Mouse (Mus musculus) kidney, postnatal 4 days (tissue): ENCODE data around the gene Timm8a2.

ENCODE experiments used
- DNase-seq, 2 experiments: peaks; one replicate each; pipeline ENCODE4 v3.0.0; 2021; ENCODE audit warnings: mixed read lengths in 2 of 2

Timm8a2 gene

GRCm38 (mm10) chr14:122034451-122034850, at the start of gene Timm8a2:
TSS of gene Timm8a2 (plus strand) at chr14:122034674.
- DNase-seq = no peak

DNA sequence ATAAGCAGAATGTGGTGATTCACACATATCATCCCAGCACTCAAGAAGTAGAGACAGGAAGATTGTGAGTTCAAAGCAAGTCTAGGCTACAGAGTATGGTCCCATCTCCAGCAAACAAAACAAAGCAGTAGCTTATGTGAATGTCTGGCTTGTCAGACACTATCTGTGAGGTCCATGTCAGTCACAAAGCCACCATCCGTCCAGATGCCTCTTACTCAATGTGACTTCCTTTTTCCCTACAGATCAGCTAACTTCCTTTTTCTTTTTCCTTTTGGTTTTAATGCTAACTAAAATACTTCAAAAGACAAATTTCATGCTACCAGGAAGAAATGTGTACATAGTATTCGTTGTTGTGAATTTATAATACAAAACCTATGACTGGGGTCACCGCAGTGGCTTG, 49.0 kb upstream of the Timm8a2 start:
- no peak for DNase-seq

GRCm38 (mm10) chr14:121986028-121986427, 48.4 kb upstream of the Timm8a2 start:
- peak; percentile 43 for DNase-seq

- no peak for DNase-seq
Measured at GRCm38 (mm10) chr14:121987287-121987686, 47.2 kb upstream of the Timm8a2 start.

- no peak for DNase-seq
Measured at GRCm38 (mm10) chr14:121987691-121988090, 46.8 kb upstream of the Timm8a2 start.

DNA sequence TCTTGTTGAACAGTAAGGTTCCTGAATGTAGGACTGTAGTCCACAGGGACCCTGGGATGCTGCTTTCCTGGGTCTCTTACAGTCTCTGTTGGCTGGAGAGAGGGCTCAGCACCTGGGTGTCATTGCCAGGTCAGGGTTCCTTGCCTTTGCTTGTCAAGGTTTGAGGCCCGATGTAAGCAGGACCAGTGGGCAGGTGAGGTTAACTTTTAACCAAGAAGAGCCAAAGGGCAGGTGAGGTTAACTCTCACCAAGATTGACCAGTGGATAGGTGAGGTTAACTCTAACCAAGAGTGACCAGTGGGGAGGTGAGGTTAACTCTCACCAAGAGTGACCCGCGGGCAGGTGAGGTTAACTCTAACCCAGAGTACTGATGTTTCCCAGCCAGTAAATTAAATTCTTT, 45.1 kb upstream of the Timm8a2 start:
- DNase-seq = no peak

- no peak for DNase-seq
Measured at GRCm38 (mm10) chr14:121989869-121990268, 44.6 kb upstream of the Timm8a2 start.

GRCm38 (mm10) chr14:121990897-121991296, 43.6 kb upstream of the Timm8a2 start:
- no peak for DNase-seq

GRCm38 (mm10) chr14:121991921-121992320, 42.6 kb upstream of the Timm8a2 start:
- DNase-seq = no peak

GRCm38 (mm10) chr14:121992395-121993280, 41.8 kb upstream of the Timm8a2 start:
- no peak for DNase-seq

DNA sequence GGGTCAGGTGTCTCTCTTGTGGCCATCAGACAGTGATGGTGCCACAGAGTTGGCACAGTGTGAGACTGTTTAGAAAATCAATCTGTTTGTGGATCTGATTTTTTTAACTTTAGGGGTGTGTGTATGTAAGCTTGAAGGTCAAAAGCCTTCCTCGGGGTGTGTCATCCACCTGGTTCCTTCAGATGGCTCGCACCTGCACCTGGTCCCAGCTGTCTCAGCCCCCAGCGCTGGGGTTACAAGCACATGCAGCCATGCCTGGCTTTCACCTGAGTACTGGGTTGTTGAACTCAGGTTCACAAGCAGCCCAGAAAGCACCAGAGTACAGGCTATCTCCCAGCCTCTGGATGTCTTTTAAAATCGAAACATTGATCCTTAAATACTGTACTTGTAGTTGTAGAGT, 40.9 kb upstream of the Timm8a2 start:
- no peak for DNase-seq

GRCm38 (mm10) chr14:121994171-121994700, 40.2 kb upstream of the Timm8a2 start:
- DNase-seq = no peak

DNA sequence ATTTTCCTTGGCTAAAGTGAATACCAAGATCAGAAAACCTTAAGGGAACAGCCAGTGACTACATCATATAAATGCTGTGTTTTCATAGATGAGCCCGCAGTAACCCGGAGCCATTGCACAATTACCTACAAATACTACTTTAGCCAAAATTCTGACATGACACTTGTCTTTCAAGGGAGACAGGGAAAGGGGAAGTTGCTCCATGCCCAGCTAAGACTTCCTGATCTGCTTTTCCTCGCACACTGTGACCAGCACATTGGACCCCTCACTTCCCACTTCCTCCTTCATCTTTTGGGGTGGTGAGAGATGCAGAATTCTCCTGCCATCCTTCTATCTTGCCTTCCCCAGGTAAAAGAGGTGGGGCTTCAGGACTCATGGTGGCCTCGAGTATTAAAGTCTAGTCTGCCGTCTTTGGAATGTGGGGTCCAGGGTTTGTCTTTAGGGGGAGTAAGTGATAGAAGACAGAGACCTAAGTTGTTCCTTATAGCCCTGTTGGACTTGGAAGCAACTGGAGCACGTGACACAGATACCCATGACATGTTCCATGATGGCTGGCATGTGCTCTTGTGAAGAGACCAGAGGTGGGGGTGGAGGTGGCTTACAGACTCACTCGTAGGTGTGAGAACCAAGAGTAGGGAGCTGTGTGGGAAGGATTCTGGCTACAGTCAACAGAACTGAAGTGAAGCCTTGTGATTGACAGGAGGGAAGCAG, 39.5 kb upstream of the Timm8a2 start:
- DNase-seq = no peak

GRCm38 (mm10) chr14:121995557-121995870, 39.0 kb upstream of the Timm8a2 start:
- no peak for DNase-seq

DNA sequence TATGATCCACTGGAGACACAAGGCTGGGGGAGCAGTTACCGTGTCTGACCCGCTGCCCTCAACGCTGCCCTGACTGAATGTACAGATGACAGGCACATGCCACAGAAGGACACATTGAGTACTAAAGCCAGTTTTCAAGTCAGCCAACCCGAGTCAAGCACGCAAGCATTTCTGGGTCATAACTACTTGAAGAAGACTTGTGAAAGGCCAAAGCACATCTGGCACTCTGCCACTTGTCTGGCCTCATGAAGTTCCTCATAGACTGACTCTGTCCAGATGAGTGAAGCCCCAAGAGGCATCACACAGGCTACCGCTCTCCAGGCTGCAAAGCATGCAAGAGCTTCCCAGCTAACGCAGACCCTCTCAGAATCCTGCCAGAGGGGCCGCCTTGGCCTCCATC, 37.7 kb upstream of the Timm8a2 start:
- DNase-seq = peak; percentile 64 to 78

- no peak for DNase-seq
Measured at GRCm38 (mm10) chr14:121999455-121999854, 35.0 kb upstream of the Timm8a2 start.

DNA sequence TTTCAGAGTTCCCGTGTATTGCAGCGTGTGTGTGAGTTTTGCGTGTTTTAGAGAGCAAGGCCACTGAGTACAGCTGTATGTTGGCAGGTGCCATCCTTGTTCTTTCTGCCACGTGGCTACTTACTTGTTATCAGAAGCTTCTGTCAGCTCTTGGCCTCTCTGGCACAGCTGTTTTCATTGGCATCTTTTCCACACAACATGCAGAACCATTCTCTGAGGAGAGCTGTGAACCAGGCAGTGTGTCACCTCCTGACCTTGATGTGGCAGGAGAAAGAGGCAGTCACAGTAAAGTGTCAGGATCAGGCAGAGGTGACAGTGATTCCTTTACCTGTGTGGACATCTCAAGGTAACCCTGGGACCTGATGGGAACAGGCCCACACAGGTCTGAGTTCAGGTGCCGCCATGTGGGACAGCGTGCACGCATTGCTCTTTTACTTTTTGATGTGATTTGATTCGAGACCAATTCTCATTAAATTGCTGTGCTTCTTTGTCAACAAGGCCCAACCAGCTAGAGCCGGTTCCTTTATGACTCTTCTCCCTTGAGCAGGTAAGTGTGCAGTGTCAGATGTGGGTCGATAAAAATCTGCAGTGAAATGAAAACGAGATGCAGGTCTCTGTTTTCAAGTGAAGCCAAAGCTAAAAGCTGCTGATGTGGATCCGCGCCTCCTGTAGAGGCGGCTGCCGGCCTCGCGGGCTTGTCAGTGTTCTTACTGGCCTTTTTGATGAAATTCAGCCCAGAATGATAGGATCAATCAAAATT, 33.9 kb upstream of the Timm8a2 start:
- no peak for DNase-seq

DNA sequence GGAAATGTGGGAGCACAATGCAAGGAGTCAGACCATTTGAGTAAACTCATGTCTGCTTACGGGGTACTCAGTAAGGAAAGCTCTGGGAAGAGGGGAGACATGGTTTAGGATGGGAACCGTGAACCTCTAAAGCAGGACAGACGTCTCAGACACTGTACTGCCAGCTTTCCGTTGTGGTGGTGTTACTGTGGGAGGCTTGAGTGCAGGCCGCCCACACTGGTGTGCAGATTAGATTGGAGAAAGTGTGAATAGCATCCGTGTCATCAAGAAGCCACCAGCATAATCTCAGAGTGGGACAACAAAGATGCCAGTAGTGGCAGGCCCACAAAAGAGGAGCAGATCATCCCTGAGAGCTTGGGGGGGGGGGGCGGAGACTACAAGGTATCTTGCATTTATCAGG, 32.2 kb upstream of the Timm8a2 start:
- DNase-seq = no peak

DNA sequence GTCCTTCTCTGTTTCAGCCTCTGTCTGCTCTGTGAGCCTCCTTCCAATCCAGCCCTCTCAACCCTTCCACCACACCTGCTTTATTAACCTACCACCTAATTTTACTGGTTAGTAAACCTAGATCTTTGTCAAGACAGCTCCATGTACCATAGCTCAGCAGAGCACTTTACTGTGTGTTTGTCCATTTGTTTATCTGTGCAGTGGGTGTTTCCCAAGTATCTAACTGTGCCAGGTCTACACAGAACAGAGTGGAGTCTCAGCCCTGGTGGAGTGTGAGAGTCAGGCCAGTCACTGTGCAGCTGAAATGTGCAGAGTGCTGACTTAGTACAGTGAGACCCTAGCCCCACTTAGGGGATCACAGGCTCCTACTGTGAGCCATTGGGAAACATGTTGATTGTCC, 30.7 kb upstream of the Timm8a2 start:
- DNase-seq = no peak

DNA sequence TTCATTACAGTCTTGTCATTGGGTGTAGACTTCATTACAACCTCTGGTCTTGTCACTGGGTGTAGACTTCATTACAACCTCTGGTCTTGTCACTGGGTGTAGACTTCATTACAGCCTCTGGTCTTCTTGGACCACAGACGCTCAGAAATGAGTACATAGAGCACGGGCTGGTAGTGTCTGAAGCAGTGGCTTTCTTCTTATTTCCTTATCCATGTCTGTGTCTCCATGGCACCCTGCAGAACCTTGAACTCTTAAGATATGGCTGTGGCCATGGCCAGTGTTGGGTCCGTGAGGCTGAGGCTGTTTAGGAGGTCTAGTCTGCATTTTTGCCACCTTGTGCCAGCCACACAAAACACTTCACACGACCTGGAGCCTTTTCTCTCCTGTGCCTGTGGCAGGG, 26.2 kb upstream of the Timm8a2 start:
- DNase-seq = no peak

GRCm38 (mm10) chr14:122009502-122009901, 25.0 kb upstream of the Timm8a2 start:
- no peak for DNase-seq

DNA sequence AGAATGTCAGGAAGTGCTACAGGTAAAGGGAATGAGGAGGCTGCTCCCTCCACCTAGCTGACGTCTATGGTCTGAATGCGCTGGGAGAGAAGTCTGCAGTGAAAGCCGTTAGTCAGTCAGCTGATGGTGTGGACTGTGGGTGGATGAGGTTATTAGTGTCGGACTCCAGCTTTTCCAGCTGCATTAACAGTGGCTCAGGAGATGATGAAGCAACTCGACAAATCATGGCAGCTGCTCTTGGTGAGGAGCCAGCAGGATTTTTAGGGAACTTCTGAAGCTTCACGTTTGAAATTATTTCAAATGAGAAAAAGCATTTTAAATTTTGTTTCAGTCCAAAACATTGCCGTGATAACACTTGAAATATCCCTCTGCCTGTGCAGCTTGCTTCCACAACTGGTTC, 24.2 kb upstream of the Timm8a2 start:
- DNase-seq = no peak

DNA sequence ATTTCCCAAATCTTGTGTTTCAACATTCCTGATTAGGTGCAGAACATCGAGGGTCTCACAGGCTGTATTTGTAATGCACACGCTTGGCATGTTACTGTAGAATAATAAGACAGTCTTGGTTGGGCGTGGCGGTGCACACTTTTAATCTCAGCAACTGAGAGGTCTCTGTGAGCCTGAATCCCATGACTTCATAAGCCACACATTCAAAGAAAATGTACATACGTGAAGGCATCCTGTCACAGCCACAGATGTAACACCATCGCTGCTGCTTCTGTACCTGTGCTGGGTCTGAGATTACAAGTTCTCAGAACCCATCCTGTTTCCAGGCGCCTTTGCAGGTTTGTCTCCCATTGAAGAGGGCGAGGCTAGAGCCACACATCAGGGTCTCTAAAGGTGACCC, 22.7 kb upstream of the Timm8a2 start:
- no peak for DNase-seq
